Mouse (Mus musculus): Measurements from ENCODE around the gene 0610009B22Rik. TPM values are rescaled to one million over a fixed set of nuclear protein-coding genes. Genes with fewer than 3 reads are reported as not detected.
"Not testable (repeated sequence)": the region's sequence is repeated elsewhere in the genome, so short reads cannot be mapped to it uniquely, and the experiment has no call there.

Gene 0610009B22Rik
- polyA plus RNA-seq (2012) = 0.14 and 0.15 TPM in 2 replicates

DNA sequence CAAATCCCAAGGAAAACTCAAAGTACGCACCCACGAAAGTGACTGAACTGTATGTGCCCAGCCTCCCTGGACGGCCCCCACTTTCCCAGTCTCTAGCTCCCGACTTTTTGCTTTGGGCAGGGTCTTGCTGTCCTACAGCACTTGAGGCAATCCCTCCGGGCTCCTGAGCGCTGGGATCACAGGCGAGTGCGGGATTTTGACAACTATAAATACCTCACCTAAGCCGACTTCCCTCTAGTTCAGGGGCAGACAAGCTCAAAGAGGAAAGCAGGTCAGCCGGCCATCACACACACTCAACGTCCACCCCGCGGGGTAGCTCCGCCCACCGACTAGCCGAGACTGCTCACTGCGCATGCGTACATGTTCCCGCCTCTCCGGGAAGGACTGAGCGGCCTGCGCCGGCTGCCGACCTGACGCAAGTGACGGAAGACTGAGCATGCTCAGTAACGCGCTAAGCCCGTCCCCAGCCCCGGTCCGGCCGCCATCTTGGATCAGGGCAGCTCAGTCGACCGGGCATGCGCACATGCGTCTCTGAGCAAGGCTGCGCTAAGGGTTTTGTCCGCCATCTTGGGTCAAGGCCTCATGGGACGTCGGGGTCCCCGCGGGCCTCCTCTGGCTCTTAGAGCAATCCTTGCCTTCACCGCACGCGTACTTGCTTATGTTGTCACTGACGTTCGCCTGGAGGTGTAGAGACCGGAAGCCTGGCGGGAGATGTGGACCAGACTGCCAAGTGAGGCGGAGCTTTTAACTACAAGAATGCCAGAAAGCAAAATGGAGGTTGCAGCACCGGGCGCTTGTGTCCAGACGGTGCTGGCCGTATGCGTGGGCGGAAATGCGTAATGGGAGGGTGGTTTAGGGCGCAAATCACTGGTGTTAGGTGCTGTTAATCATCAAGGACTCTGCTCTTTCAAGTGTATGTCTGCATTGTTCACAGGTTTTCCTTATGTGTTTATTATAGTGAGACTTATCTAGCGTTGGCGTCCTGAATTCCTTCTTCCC is at the start of gene 0610009B22Rik:
0610009B22Rik (minus strand) TSS at position 545 of the 999 bp plus-strand sequence.
- Histone ChIP-seq H3K4me1 (ENCODE audit: control insufficient read depth) (peaks cover 25% of the 10 kb centered on the region), H3K9me3 (ENCODE audit: control insufficient read depth, low read length) (peaks cover 8% of the 10 kb centered on the region; the same call in 1 of the 2 replicates), H3K27me3 (ENCODE audit: control insufficient read depth) (peaks cover 3% of the 10 kb centered on the region), H3K36me3 (ENCODE audit: control insufficient read depth) (peaks cover 17% of the 10 kb centered on the region), H3K4me3 (replicated peaks) (peak within 1 kb of the TSS; percentile 95)
- TF ChIP-seq TAL1 (IDR thresholded peaks at IDR 0.05; ENCODE audit: low read length) = no peak
- no peak for TF ChIP-seq GATA1 (IDR thresholded peaks at IDR 0.05; ENCODE audit: low read length)

GRCm38 (mm10) chr11:51734218-51734617 is 45.5 kb upstream of the 0610009B22Rik start:
- not testable (repeated sequence) for H3K9me3 ChIP-seq (ENCODE audit: control insufficient read depth, low read length); H3K4me3 ChIP-seq (replicated peaks); H3K27me3 ChIP-seq (ENCODE audit: control insufficient read depth)
- peaks cover 16% of the 10 kb centered on the region for H3K4me1 ChIP-seq (ENCODE audit: control insufficient read depth)
- peaks cover 67% of the 10 kb centered on the region for H3K36me3 ChIP-seq (ENCODE audit: control insufficient read depth)

GRCm38 (mm10) chr11:51732883-51733282 is 44.2 kb upstream of the 0610009B22Rik start:
- H3K9me3 ChIP-seq (ENCODE audit: control insufficient read depth, low read length) = no peaks in the 10 kb centered on the region
- H3K36me3 ChIP-seq (ENCODE audit: control insufficient read depth) = peaks cover 62% of the 10 kb centered on the region
- no peaks in the 10 kb centered on the region for H3K27me3 ChIP-seq (ENCODE audit: control insufficient read depth)
- no peak overlapping the region for H3K4me3 ChIP-seq (replicated peaks)
- no peak for TF ChIP-seq GATA1 (IDR thresholded peaks at IDR 0.05; ENCODE audit: low read length)
- TF ChIP-seq TAL1 (IDR thresholded peaks at IDR 0.05; ENCODE audit: low read length) = no peak
- H3K4me1 ChIP-seq (ENCODE audit: control insufficient read depth) = peaks cover 3% of the 10 kb centered on the region

DNA sequence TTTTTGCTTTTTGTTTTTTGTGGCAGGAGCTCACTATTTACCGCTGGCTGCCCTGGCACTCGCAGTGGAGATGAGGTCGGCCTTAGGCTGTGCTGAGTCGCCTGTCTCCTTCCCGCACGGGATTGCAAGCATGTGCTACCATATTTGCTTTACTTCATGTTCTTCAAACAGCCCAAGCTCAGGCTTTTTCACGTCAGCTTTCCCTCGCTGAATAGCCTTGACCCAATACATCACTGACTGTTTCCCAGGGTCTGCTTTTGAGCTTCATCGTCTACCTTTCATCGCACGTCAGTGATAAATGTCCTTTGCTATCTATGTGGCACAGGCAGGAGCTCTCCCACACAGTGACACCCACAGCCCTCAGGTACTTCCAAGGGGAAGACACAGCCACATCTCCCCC is 32.4 kb upstream of the 0610009B22Rik start:
- Histone ChIP-seq H3K4me1 (ENCODE audit: control insufficient read depth) (no peaks in the 10 kb centered on the region), H3K9me3 (ENCODE audit: control insufficient read depth, low read length) (no peaks in the 10 kb centered on the region), H3K36me3 (ENCODE audit: control insufficient read depth) (peaks cover 66% of the 10 kb centered on the region), H3K4me3 (replicated peaks) (no peak overlapping the region), H3K27me3 (ENCODE audit: control insufficient read depth) (no peaks in the 10 kb centered on the region)
- TF ChIP-seq TAL1 (IDR thresholded peaks at IDR 0.05; ENCODE audit: low read length) (no peak), GATA1 (IDR thresholded peaks at IDR 0.05; ENCODE audit: low read length) (no peak)

DNA sequence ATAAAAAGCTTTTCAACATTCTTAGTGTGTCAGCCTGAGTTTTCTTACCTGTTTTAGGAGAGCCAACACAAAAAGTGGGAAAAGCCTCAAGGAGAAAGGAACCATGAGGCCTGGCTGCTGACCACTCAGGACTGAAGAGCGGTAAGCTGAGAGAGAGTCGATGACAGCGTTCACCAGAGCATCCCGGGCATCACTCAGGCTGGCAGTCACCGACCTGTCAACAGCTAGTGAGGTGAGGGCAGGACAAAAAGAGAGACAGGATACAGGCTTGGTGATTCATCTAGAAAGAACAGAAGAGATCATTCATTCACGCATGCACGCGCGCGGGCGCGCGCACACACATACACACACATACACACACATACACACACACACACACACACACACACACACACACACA is 18.4 kb upstream of the 0610009B22Rik start:
- no peak overlapping the region for H3K4me3 ChIP-seq (replicated peaks)
- H3K9me3 ChIP-seq (ENCODE audit: control insufficient read depth, low read length) = no peaks in the 10 kb centered on the region
- peaks cover 68% of the 10 kb centered on the region for H3K36me3 ChIP-seq (ENCODE audit: control insufficient read depth)
- no peaks in the 10 kb centered on the region for H3K27me3 ChIP-seq (ENCODE audit: control insufficient read depth)
- H3K4me1 ChIP-seq (ENCODE audit: control insufficient read depth) = no peaks in the 10 kb centered on the region
- TF ChIP-seq TAL1 (IDR thresholded peaks at IDR 0.05; ENCODE audit: low read length) (no peak), GATA1 (IDR thresholded peaks at IDR 0.05; ENCODE audit: low read length) (no peak)

GRCm38 (mm10) chr11:51706451-51706850 is 17.8 kb upstream of the 0610009B22Rik start:
- no peaks in the 10 kb centered on the region for H3K4me1 ChIP-seq (ENCODE audit: control insufficient read depth)
- H3K4me3 ChIP-seq (replicated peaks) = no peak overlapping the region
- H3K36me3 ChIP-seq (ENCODE audit: control insufficient read depth) = peaks cover 67% of the 10 kb centered on the region
- H3K27me3 ChIP-seq (ENCODE audit: control insufficient read depth) = no peaks in the 10 kb centered on the region
- TF ChIP-seq GATA1 (IDR thresholded peaks at IDR 0.05; ENCODE audit: low read length) = no peak
- no peak for TF ChIP-seq TAL1 (IDR thresholded peaks at IDR 0.05; ENCODE audit: low read length)
- H3K9me3 ChIP-seq (ENCODE audit: control insufficient read depth, low read length) = no peaks in the 10 kb centered on the region

- no peak overlapping the region for H3K4me3 ChIP-seq (replicated peaks)
- H3K4me1 ChIP-seq (ENCODE audit: control insufficient read depth) = no peaks in the 10 kb centered on the region
- no peak for TF ChIP-seq GATA1 (IDR thresholded peaks at IDR 0.05; ENCODE audit: low read length)
- TF ChIP-seq TAL1 (IDR thresholded peaks at IDR 0.05; ENCODE audit: low read length) = no peak
- H3K36me3 ChIP-seq (ENCODE audit: control insufficient read depth) = peaks cover 71% of the 10 kb centered on the region
- no peaks in the 10 kb centered on the region; the same call in 1 of the 2 replicates for H3K9me3 ChIP-seq (ENCODE audit: control insufficient read depth, low read length)
- H3K27me3 ChIP-seq (ENCODE audit: control insufficient read depth) = no peaks in the 10 kb centered on the region
These were observed 14.8 kb upstream of the 0610009B22Rik start for GRCm38 (mm10) chr11:51703379-51703998.

GRCm38 (mm10) chr11:51702831-51703230 is 14.2 kb upstream of the 0610009B22Rik start:
- no peaks in the 10 kb centered on the region for H3K27me3 ChIP-seq (ENCODE audit: control insufficient read depth)
- no peaks in the 10 kb centered on the region; the same call in 1 of the 2 replicates for H3K9me3 ChIP-seq (ENCODE audit: control insufficient read depth, low read length)
- peaks cover 70% of the 10 kb centered on the region for H3K36me3 ChIP-seq (ENCODE audit: control insufficient read depth)
- H3K4me1 ChIP-seq (ENCODE audit: control insufficient read depth) = no peaks in the 10 kb centered on the region
- no peak overlapping the region for H3K4me3 ChIP-seq (replicated peaks)
- TF ChIP-seq GATA1 (IDR thresholded peaks at IDR 0.05; ENCODE audit: low read length) (no peak), TAL1 (IDR thresholded peaks at IDR 0.05; ENCODE audit: low read length) (no peak)

DNA sequence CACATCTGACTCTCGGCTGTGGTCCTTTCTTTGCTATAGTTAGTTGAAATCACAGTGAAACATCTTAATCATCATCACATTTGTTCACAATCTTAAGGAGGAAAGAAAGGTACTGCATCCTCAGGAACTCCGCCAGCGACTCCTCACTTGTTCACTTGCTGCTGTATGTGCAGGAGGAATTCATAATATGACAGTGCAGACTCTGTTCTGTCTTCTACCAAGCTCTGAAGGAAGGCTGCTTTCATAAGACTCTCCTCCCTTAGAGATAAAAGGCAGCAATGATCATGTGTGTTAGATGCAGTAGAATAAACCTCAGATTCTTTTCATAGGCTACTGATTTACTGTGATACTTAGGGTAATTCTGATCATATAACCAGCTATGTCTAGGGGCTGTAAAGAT is 6.3 kb upstream of the 0610009B22Rik start:
- Histone ChIP-seq H3K4me1 (ENCODE audit: control insufficient read depth) (no peaks in the 10 kb centered on the region), H3K4me3 (replicated peaks) (no peak overlapping the region), H3K9me3 (ENCODE audit: control insufficient read depth, low read length) (no peaks in the 10 kb centered on the region; the same call in 1 of the 2 replicates), H3K36me3 (ENCODE audit: control insufficient read depth) (peaks cover 42% of the 10 kb centered on the region), H3K27me3 (ENCODE audit: control insufficient read depth) (peaks cover 3% of the 10 kb centered on the region)
- TF ChIP-seq GATA1 (IDR thresholded peaks at IDR 0.05; ENCODE audit: low read length) = no peak
- TF ChIP-seq TAL1 (IDR thresholded peaks at IDR 0.05; ENCODE audit: low read length) = no peak

DNA sequence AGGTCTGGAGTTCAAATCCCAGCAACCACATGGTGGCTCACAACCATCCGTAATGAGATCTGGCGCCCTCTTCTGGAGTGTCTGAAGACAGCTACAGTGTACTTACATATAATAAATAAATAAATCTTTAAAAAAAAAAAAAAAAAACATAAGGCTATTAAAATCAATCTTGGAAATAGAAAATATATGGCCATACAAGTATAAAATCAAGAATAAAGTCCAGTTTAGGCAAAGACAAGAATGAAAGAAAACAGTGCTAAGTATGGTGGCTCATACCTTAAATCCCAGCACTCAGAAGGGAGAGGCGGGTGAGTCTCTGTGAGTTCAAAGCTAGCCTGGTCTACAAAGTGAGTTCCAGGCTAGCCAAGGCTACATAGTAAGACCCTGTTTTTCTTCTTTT is 1.9 kb upstream of the 0610009B22Rik start:
- H3K27me3 ChIP-seq (ENCODE audit: control insufficient read depth); H3K9me3 ChIP-seq (ENCODE audit: control insufficient read depth, low read length); H3K4me3 ChIP-seq (replicated peaks): not testable (repeated sequence)
- Histone ChIP-seq H3K4me1 (ENCODE audit: control insufficient read depth) (peaks cover 25% of the 10 kb centered on the region), H3K36me3 (ENCODE audit: control insufficient read depth) (peaks cover 16% of the 10 kb centered on the region)

All from erythroblast, embryonic 14.5 days (primary cell).